Mouse (Mus musculus) heart, adult 9 months (tissue): ENCODE measurements around the gene Fxyd3.
A peak's percentile ranks its signal among the peaks of the same experiment; 100 is the strongest.

Experiments
- DNase-seq, 2 experiments: peaks; one replicate each; pipeline ENCODE4 v3.0.0; 2022; ENCODE audit warnings: low spot score in 2 of 2

Fxyd3 gene

GRCm38 (mm10) chr7:31049846-31050281, 26.6 kb downstream of the Fxyd3 start:
- DNase-seq = no peak

GRCm38 (mm10) chr7:31049135-31049845, 27.2 kb downstream of the Fxyd3 start:
- no peak for DNase-seq

- no peak for DNase-seq
These were observed 34.0 kb downstream of the Fxyd3 start, which contains the start of gene Fxyd5 for GRCm38 (mm10) chr7:31042431-31042910. Gene Fxyd5, minus strand, starts transcription at chr7:31042481.

- peak; percentile 77 to 79 for DNase-seq
These were observed 34.7 kb downstream of the Fxyd3 start for GRCm38 (mm10) chr7:31041662-31042315.

GRCm38 (mm10) chr7:31041023-31041407, 35.5 kb downstream of the Fxyd3 start:
- DNase-seq = no peak

- DNase-seq = no peak
These were observed 36.1 kb downstream of the Fxyd3 start for GRCm38 (mm10) chr7:31040281-31041022.

GRCm38 (mm10) chr7:31039011-31039410, 37.5 kb downstream of the Fxyd3 start:
- no peak for DNase-seq

- DNase-seq = no peak
These were observed 38.8 kb downstream of the Fxyd3 start for GRCm38 (mm10) chr7:31037675-31038074.

DNA sequence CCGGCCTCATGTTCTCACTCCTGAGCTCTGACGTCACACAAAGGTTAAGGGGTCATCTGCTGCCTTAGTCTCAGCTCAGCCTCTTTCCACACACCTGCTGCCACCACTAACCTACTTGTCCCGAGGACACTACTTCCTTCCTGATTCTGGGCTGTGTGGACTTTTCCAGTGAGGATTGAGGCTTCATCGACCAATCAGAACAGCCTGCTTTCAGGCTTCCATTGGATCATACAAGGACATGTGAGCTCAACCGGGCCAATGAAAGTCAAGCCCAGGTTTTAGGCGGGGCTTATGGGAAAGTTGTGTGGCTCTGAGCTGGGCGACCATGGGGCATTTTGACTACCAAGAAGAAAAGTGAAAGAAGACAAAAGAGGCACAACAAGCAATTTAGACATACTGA, 39.6 kb downstream of the Fxyd3 start:
- DNase-seq = no peak

GRCm38 (mm10) chr7:31035291-31035690, 41.2 kb downstream of the Fxyd3 start:
- no peak for DNase-seq

DNA sequence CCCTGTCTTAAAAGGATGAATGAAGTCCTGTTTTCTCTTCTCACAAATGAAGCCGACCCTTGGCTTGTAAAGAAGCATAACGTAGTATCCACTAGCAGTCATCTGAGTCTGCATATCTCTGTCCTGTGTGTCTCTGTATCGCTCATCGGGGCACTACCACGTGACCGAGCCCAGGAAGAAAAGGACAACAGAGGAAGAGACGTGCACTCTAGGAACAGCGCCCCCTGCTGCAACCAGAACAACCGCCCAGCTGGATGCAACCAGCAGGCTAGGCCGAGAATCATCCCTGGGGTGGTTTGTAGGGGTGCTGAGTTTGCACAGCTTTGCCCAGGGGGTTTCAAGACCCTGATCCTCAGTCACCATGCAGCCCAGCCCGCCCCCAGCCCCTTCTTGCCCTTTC, 41.7 kb downstream of the Fxyd3 start:
- no peak for DNase-seq

GRCm38 (mm10) chr7:31033409-31034165, 42.9 kb downstream of the Fxyd3 start:
- DNase-seq = peak in 1 of 2 experiments; percentile 54

DNA sequence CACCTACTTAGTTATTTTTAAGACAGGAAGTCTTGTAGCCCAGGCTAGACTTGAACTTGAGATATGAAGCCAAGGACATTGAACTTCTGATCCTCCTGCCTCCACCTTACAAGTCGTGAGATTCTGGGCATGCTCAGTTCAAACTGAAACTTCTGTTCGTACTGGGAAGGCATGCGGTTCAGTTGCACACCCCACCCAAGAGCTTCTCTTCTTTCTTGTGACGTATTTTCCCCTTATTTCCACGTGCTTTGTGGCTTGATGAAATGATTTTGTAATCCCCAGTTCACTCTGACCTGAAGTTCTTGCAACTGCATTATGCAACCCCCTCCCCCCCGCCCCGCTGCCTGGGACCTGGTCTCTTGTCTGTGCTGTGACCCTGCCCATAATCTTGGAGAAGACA, 44.8 kb downstream of the Fxyd3 start:
- no peak for DNase-seq

GRCm38 (mm10) chr7:31030717-31031116, 45.8 kb downstream of the Fxyd3 start:
- DNase-seq = no peak

DNA sequence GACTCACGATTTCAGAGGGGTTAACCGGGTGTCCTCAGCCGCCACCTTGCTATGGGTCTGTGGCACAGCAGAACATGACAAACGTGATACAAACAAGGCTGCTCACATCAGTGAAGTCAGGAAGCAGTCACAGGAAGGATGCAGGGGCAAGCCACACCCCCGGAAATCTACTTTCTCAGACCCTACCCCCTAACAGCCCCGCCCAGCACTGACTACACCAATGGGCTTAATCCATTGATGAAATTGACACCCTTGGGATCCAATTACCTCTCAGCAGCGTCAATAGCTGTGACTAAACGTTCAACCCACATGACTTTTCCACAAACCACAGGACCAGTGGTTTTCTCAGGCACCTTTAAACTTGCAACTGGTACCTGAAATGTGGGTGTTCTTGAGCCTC, 47.9 kb downstream of the Fxyd3 start:
- no peak for DNase-seq
